Mouse (Mus musculus) left cerebral cortex, adult 9 months (tissue): ENCODE results near the gene Arl13b.
A peak's percentile ranks its signal among the peaks of the same experiment; 100 is the strongest.

Experiments
- DNase-seq, 2 experiments: peaks; one replicate each; pipeline ENCODE4 v3.0.0; 2022; ENCODE audit warnings: low spot score in 2 of 2

The Arl13b gene

DNA sequence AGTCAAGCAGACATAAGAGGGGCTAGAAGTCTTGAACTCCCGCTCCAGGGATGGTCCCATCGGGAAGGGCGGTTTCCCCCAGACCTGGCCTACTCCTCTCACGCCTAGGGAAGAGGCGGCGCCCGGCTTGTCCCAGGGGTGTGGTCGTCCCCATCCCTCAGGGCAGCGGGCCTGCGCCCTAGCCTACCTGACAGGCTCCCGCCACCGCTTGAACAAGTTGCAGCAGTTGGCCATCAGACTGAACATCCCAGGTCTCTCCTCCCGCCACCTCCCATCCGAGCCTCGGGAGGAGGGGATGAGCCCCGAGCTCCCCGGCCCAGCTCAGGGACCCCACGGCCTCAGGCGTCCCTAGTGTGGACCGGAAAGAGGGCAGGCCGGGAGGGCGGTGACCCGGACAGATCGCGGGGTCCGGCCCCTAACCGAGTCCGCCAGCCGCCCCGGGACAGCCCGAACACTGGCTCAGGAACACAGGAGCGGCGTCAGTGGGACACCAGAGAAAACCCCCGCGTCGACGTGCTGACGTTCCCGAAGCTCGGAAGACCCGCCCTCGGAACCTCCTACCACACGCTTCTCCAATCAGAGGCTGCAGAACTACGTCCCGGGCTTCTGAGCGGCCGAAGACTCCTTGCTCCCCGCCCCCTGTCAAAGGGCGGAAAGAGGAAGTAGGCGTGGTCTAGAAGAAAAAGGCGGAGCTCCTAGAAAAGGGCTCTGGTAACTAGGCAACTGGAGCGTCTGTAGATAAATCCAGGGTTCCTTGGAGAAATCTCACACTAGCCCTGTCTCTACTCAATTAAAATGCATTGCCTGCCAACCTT, at the start of gene Arl13b:
Arl13b (minus strand) TSS at position 543 of the 815 bp plus-strand sequence.
- peak; percentile 95 to 97 for DNase-seq

DNA sequence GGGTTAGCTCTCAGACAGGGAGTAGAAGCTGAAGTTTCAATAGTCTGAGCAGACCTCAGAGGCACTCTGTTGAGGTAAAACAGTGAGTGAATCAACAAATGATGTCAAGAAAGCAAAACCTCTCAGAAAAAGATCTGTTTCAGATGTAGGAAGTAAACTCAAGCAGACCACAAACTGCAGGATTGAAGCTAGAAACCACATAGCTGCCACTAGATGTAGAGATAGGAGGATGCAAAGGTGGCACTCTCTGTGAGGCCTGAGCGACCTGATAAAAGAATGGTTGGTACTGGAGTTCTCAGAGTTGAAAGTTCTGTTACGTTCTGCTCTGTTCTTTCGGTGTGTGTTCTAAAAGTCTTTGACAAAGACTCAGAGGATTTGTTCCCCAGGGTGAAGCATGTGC, 49.0 kb upstream of the Arl13b start:
- no peak for DNase-seq

DNA sequence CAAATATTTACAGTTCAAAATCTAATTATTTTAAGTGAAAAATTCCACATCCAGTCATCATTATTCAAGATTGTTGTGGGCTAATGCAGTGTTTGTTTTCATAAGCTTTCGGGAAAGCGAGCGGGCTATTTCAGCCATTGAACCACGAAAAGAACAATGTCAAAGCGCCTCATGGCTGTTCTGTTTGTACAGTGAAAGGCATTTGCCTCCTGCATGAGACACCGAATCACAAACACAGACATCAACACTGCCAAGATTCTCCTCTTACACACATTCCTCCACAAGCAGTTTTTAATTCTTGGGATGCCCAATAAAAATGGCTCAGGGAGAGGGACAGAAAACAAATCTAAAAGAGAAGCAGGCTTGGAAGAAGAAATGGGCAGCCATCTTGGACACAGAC, 27.2 kb upstream of the Arl13b start:
- DNase-seq, result no peak

DNA sequence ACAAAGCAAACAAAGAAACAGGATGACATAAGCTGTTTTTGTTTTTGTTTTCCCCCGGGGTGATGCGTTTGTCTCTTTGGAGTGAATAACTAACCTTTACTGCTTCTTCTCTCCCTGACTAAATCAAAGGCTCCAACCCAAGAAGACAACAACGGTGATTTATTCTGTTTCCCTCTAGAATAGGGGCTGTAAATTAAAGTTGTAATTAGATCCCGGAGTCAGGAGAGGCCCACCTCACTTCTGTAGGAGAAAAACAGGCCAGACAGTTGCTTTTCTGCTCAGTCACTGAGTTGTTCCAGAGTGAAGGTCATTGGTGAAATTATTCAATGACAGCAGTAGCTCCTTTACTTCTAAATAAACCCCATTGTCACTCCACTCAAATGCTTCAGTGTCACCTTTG, 26.3 kb upstream of the Arl13b start:
- no peak for DNase-seq

DNA sequence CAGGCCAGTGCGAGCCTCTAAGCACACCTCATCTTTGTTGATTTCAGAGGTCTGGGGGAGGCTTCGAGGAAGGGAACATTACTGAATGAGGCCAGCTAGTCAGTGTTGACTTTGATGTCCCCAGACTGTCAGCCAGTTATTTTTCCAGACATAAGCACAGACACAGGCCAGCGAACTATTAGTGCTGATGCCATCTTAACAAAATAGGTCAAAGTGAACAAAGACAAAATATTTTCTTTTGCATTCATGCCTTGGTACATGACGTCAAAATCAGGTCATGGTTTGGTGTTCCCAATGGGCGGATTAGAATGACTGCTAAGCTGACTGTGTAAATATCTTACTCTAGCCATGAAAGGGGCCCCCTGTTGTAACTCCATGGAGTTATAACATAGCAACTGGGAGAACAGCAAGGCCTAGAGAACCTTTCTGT, 25.9 kb upstream of the Arl13b start:
- no peak for DNase-seq

DNA sequence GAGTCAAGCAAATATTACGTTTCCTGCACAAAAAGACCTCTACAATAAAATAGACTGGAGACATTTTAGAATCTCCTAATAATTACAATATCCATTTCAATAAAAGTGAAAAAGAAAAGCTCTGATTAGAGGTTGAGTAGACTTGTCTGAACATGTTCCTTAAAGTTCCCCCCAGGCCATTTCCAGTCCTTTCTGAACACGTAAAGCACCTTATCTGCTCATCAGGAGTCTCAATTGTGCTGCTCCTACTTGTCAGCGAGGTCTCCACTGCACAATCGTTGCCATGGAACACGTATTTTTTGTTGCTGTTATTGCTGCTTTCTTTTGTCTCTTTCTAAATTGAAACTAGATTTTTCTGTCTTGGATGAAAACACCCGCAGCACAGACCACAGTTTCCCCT, 14.6 kb upstream of the Arl13b start:
- no peak for DNase-seq

DNA sequence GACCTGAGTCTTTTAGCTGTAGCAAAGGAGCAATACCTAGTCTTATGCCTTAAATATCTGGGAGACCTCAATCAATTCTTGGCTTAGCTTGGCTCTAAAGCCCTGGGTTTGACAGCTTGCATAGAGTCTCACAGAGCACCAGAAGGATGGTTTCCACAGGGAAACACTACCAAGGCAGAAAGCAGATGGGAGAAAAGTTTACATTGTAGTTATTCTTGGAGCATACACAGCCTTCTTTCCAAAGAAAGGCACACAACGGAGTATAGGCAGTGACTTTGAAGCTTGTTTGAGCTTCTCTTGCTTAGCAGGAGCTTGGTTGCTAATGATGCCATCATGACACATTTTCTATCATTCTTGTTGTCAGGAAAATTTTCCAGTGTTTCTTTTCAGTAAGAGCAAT, 13.3 kb upstream of the Arl13b start:
- DNase-seq, result no peak

DNA sequence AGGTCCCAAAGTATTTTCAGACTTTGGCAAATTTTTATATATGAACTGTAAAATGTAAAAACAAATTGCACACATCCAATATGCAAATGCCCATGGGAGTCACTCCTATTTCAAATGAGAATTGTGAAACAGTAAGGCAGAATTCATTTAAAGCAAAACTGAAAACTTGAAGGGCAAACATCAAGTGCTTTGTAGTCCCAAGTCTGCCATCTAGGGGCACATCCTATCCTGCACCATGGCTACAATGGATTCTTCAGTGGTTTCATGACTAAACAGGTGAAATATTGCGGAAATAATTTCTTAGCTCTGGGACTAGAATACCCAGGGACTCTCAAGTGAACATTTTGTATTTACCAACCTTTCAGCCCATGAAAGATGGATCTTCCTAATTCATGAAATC, 11.2 kb upstream of the Arl13b start:
- peak in 1 of 2 experiments; percentile 17 for DNase-seq

DNA sequence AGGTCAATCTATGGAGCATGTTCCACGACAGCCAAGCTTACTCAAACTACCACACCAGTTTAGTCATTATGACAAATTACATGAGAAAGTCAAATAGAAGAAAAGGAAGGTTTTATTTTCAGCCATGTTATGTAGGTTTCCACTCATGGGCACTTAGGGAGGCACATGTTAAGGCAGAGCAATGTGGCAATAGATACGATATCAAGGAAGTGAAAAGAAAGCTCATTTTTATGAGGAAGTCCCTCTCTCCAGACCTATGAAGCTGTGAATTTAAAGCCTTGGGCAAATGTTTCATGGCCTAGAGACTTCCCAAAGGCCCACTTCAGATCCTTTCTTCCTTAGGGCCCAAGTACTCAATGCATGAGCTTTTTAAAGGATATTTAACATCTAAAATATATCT, 10.7 kb upstream of the Arl13b start:
- no peak for DNase-seq

DNA sequence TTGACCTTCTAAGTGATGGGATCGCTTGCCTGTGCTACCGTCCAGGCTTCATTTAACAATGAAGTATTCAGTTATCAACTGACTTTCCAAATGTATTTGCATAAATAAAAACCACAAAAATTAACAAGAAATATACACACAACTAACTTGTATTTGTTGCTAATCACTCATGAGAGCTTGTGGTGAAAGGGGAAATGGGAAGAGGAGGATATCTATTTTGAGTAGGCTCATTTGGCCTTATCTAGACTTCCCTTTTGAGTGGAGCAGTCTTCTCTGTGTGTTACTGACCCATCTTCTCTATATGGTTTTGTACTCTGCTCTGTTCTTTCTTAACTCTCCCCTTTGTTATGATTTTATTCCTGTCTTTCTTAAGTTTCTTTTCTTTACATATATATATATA, 9.4 kb upstream of the Arl13b start:
- DNase-seq, result no peak

DNA sequence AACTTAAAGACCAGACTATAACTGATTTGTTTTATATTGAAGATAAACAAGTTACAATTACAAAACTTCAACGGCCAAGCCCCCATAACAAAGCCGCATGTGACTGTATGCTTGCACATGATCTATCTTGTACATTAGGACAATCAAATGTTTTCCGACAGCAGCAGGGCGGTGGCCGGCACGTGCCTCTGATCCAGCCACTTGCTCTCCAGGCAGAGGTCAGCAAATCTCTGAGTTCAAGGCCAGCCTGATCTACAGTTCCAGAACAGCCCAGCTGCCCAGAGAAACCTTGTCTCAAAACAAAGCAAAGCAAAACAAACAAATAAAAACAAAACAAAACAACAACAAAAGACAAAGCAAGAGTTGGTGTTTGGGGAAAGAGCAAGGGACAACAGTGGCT, 8.5 kb upstream of the Arl13b start:
- DNase-seq, result no peak

DNA sequence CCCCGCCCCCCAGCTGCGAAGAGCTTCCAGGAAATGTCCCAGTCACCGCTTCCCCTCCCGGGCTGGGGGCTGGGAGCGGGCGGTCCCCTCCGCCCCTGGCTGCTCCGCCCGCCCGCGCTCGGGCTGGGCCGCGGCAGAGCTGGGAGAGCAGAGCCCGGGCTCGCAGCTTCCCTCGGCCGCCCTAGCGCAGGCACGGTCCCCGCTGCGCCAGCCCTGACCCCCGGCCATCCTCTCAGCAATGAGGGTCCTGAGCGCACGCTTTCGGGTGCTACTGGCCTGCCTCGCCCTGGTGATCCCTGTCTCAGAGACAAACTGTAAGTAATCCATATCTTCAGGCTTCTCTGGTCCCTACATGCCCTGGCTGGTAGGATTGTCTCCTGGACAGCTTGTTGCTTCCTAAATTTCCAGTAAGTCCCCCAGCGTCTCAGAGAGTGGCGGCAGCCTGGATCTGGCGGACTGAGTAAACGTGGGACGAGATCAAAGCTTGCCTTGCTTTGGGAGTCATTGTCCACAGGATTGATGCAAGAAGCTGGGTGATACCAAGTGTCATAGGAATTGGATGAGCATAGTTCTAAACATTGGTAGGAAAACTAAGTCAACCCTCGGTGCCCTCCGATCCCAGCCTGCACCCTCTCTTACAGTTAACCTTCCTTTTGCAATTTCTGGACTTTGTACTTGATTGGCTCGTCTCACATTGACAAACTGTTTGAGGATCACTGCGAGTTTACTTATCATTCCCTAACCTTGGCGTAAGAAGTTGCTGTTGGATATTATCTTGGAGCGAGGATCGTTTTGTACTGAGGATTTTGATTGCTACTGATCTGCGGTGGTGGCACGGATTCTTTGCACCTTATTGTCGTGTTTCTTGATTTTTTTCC, 7.6 kb upstream of the Arl13b start, which contains the start of gene Pros1:
Pros1 (plus strand) TSS at position 117 of the 878 bp plus-strand sequence.
- peak in 1 of 2 experiments; percentile 21 for DNase-seq

DNA sequence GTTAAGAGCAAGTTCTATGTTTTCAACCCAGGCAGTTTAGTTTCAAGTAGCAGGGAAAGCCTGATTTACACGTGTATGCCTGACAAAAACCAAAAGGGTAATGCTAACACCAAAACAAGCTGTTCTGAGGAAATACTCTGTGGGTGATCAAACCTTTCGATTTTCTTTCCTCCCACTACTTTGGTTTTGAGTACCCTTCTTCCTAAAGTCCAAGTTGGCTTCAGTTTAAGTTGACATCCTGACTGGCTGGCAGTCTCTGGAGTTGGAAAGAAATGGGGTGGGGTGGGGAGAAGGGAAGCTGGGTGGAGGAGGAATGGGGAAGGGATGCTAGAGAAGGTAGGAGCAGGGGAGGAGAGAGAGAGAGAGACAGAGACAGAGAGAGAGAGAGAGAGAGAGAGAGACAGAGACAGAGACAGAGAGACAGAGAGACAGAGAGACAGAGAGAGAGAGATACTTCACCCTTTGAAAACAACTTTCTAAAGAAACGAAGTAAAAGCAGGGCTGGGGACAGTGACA, 6.8 kb upstream of the Arl13b start:
- no peak for DNase-seq

DNA sequence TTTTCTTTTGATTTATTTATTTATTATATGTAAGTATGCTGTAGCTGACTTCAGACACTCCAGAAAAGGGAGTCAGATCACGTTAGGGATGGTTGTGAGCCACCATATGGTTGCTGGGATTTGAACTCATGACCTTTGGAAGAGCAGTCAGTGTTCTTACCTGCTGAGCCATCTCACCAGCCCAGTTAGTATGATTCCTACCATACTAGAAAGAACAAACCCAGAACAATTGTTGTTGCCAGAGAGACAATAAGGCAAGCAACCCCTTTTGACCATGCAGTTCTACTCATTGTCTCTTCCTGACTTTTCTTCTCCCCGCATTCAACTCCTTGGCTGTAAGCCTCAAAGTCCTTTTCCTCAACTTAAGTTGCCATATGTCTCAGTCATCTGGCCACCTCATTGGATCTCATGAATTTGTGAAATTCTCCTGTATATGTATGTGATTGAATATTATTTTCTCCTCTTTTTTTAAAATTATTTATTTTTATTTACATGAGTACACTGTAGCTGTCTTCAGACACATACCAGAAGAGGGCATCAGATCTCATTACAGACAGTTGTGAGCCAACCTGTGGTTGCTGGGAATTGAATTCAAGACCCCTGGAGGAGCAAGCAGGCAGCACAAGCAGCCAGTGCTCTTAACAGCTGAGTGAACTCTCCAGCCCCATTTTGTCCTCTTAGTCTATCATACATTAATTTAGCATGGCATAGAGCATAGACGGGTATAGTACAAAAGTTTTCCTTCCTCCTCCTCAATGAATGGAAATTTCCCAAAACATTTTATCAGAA, 5.8 kb upstream of the Arl13b start:
- DNase-seq, result no peak

DNA sequence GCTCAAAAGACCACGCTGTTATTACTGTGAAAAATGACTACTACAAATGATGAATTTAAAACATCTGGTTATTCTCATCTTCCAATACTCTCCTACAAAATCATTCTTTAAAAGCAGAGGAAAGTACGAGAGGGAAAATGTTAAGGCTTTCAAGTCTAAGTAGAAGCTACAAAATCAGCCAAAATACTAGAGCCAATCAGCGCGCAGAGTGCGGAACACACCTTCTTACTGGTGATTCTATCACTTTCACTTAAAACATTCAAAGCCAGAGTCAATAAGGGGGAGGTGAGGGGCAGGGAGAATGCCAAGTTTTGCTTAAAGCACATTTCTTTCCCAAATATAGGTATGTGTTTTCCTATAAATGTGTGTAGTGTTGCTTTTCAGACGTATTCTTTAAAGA, 1.5 kb downstream of the Arl13b start:
- DNase-seq, result no peak

DNA sequence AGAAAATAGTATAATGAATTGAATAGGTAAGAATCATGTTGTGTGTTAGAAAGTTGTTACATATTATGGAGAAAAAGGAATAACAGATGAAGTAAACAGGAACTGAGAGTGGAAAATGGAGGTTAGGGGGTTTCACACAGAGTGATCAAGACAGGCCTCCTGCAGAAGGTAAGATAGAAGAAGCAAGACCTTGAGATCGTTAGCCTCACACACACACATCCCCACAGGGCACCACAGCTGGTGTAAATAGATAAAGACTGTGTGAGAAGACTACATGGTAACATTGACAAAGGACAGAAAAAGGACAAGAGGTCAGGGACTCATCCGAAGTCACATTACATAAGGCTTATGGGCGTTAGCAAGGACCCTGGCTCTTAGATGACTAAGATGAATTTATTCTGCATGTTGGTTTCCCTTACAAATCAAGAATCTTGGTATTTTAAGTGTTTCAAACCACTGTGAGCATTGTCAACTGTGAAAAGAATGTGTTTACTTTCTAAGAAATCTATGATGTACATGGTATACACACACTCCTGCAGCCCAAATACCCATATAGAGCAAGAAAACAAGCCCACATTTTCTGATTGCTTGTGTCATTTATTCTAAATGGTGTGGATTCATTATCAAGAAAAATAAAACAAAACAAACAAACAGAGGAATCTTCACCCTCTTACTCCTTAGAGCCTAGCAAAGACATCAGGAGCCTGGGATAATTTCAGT, 12.7 kb downstream of the Arl13b start:
- no peak for DNase-seq

DNA sequence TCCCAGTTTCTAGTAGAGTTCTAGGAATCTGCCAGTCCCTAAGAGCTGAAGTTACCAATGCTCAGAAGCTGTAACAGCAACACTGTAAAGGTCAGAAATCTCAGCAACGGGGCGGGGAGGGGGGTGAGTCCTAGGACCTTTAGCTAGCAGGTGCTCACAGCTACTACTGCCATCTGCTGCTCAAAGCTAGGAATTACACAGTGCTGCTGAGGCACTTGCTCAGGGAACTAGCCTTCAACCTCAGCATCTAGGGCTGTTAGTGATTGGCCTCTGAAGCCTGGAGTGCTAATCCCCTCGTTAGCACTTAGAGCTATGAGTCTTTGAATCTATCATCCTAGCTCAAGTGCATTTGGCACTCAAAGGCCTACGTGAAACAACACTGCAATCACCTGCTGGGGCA, 14.4 kb downstream of the Arl13b start:
- no peak for DNase-seq

DNA sequence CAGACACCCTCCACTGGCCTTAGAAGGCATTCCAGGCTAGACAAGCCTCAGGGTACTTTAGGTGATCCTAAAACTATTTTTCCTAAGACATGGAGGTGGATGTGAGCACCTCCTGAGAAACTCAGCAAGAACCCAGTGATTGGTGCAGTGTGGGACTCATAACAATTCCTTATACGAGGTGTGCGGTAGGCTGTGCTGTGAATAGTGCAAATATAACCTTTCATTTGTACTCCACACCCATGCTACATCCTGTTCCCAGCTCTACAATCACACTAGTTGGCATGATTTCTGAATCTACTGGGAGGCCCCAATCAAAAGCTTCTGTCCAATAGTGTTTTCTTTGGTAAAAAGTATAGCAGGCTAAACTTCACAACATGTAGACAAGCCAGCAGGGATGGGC, 14.8 kb downstream of the Arl13b start:
- no peak for DNase-seq

DNA sequence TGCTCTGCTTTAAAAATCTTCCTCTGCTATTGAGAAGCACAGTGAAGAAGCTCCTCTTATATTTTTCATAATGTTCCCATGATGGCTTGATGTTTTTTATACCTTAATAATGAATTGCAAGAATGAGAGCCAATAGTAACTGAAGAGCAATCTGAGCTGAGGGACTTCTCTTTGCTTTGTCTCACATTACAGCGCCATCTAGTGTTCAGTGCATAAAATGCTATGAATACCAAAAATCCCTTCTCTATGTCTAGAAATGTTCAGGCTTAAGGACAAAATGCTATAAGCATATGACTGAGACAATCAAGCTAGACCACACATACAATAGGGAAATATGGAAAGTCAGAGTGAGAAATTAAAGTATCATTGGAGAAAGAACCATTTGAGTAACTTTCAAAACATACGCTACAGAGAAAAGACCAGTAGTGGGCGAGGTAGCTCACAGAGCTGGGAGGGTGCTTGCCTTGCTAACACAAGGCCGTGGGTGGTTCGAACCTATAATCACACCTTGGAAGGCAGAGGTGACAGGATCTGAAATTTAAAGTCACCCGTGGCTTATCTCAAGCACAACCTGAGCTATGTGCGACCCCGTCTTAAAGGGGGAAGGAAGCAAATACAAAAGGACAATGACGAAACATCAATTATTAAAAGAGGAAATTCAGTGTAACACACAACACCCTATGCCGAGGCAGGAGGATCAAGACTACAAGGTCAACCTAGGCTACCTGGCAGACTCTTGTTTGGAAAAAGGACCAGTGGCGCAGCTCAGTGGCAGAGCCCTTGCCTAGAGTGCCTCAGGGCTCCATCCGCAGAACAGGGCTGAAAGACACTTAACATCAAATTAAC, 20.5 kb downstream of the Arl13b start:
- DNase-seq, result no peak

DNA sequence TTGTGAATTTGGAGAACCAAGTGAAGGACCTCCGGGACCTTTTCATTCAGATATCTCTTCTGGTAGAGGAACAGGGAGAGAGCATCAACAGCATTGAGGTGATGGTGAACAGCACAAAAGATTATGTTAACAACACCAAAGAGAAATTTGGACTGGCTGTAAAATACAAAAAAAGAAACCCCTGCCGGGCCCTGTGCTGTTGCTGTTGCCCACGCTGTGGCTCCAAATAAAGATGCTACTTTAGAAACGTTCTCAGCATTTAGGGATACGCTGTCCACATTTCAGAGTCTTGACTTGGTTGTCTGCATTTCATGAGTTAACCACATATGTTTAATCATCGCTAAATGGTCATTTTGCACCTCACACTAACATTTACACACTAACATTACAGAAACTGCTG, 24.4 kb downstream of the Arl13b start:
- no peak for DNase-seq
